Mouse (Mus musculus): ENCODE results near the gene Itk. TPM values are rescaled to one million over a fixed set of nuclear protein-coding genes. Genes with fewer than 3 reads are reported as not detected.
A peak's percentile ranks its signal among the peaks of the same experiment; 100 is the strongest.

The Itk gene
- total RNA-seq, 4 experiments from 2014 or later, result not detected

- no peak for DNase-seq (ENCODE audit: low spot score in 2 of 2)
These were observed 112.5 kb downstream of the Itk start for GRCm38 (mm10) chr11:46276778-46277177.

DNA sequence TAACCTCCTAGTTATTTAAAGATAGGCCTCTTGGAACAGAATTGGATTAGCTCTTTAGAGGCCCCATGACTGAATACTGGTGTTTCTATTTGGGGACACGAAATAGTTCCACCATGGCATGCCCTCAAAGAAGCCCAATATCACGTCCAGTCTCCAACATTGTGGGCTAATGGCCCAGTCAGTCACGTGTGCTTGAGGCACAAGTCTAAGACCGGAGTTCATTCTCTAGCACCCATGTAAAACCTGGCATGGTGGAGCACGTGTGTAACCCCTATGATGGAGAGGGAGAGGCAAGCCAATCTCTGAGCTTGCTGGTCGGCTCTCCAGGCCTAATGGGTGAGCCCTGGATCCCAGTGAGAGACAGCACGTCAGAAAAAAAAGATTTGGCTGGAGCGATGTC lies 113.1 kb downstream of the Itk start:
- no peak for DNase-seq (ENCODE audit: low spot score in 2 of 2)

- peak; percentile 24 to 41 for DNase-seq (ENCODE audit: low spot score in 2 of 2)
These were observed 114.0 kb downstream of the Itk start for GRCm38 (mm10) chr11:46275302-46275701.

Other genes starting within 250 kb of the Itk start
- not detected for gene Nipal4, start 223.0 kb downstream of the Itk start, total RNA-seq (2022)
- gene Fndc9, start 154.0 kb downstream of the Itk start, total RNA-seq (2022), result not detected
- 10 to 100 TPM in 2 of 4 experiments, 1 to 10 TPM in 2; 7.8 to 14.7 (median 10.2) TPM for gene Cyfip2, start 76.7 kb downstream of the Itk start, total RNA-seq (2022)
- not detected for gene Fam71b, start 7.0 kb upstream of the Itk start, total RNA-seq (2022)
- gene Med7, start 47.4 kb upstream of the Itk start, total RNA-seq (2022), result 10 to 100 TPM; 13.1 to 18.5 (median 16.9) TPM
- gene Havcr2, start 65.4 kb upstream of the Itk start, total RNA-seq (2022), result under 1 TPM in 2 of 4 experiments, not detected in 2; 0.12 to 0.13 TPM
- gene Gm12169, start 134.7 kb upstream of the Itk start, total RNA-seq (2022), result not detected
- not detected for gene BC053393, start 182.0 kb upstream of the Itk start, total RNA-seq (2022)
- not detected for gene Dppa1, start 239.7 kb upstream of the Itk start, total RNA-seq (2022)